Mouse (Mus musculus) telencephalon, adult 2 months (tissue): ENCODE results near the gene Cdh23.

ENCODE experiments used
- DNase-seq: peaks from one replicate; pipeline ENCODE4 v3.0.0-alpha.2; 2011; ENCODE audit warnings: low read depth, low spot score

The Cdh23 gene

DNA sequence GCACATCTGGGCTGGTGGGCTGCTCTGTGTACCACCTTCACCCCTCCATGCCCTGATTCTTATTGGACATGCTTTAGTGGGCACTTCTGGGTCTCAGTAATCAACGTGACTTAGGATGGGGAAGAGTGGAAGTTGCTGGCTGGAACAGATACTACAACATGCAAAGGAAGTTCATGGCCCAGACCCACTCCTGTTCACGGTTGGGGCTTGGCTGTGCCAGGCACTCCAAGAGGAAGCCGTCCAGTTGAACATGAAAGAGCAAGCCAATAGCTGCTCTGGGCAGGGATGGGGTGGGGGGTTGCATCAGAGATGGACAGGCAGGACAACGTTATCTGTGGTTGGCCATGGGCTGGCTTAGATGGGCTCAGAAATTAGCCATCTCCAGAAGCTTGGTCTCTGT lies 328.4 kb downstream of the Cdh23 start:
- DNase-seq: no peak

DNA sequence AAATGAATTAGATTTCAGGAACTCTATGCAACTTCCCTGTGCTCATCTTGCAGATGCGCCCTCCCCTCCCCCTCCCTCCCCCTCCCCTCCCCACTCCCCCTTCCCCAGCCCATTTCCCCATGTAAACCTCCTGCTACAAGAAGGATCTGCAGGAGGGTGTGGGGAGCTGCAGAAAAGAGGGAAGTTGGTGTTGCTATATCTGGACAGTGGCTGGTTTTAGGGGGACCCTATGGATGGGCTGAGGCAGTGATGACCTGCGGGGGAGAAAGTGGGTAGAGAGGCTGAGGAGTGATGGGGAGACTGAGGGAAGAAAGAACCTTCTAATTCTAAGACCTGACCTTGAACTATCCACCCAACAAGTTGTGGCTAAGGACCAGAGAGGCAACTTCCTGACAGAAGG lies 329.1 kb downstream of the Cdh23 start:
- no peak for DNase-seq

DNA sequence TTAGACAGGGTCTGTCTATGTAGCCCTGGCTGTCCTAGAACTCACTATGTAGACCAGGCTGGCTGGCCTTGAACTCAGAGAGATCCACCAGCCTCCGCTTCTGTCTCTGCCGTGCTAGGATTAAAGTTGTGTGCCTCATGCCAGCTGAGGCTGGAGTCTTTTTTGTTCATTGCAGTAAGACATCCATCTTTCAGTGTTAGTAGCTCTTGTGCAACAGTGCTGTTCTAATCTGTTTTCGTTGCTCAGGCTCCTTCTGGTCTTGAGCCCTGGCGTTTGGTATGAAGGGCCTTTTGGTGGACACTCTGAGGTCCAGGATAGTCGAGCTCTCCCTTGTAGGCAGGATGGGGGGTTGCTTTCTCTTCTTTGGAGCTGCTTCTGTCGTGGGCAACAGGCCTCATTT lies 332.9 kb downstream of the Cdh23 start:
- no peak for DNase-seq

DNA sequence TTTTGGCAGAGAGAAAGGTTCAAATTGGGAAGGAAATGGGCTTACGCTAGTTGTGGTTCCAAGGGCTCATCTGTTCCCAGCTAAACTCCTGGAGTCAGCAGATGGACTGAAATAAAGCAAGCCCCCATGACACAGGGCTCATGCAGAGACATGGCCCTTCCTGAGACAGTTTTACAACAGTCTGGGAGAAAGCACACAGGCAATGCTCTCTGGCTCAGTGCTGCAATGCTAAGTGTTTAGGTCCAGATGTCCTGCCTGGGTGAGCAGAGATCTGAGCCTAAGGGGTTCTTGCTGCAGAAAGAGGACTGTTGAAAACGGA lies 334.0 kb downstream of the Cdh23 start:
- DNase-seq: peak; percentile 60

DNA sequence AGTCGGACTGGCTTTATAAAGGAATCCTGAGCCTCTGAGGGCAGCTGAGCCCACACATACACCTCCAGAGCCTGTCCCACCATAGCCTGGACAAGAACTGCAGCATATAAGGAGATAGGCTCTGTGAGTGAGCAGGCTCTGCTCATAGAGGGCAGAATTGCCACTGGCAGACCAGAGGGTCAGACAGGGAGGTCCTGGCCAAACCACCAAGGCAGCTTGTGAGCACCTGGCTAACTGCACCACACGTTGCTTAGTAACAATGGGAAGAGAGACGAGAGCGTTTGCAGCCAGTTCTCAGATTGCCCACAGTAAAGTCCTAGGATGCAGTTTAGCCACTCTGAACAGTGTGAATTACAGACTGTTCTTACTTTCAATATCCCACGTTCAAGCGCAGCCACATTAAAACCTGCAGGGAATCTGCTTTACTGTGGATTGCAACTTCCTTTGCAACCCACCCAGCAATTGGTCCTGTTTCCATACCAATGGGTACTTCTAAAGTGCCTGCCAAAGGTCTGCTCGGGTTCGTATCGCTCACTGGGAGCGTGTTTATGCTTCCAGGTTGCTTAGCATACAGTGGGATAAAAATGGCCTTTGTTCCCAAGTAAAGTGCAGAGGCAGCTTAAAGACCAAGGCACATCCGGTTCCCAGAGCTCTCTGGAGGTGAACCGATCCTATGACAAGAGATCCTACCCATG lies 334.5 kb downstream of the Cdh23 start:
- no peak for DNase-seq

DNA sequence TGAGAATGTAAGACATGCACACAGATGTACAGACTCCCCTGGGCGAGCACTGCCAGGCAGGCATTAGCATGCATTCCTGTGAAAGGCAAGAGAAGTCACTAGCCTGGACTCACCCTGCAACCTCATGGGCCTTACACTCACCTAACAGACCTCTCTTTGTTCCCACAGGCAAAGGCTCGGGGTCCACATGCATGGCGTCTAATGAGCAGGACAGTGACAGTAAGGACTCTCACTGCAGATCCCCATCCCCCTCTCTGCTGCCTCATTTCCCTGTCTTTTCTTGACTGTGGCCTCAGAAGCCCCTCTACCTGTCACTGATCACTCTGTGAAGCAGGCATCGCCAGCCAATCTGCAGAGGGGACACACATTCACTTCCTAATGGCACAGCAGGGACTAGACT lies 337.5 kb downstream of the Cdh23 start:
- DNase-seq: no peak

DNA sequence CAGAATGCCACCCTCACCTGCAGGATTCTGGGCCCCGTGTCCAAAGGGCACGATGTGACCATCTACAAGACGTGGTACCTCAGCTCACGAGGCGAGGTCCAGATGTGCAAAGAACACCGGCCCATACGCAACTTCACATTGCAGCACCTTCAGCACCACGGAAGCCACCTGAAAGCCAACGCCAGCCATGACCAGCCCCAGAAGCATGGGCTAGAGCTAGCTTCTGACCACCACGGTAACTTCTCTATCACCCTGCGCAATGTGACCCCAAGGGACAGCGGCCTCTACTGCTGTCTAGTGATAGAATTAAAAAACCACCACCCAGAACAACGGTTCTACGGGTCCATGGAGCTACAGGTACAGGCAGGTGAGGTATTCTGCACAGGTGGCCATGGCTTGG lies 338.4 kb downstream of the Cdh23 start:
- no peak for DNase-seq

DNA sequence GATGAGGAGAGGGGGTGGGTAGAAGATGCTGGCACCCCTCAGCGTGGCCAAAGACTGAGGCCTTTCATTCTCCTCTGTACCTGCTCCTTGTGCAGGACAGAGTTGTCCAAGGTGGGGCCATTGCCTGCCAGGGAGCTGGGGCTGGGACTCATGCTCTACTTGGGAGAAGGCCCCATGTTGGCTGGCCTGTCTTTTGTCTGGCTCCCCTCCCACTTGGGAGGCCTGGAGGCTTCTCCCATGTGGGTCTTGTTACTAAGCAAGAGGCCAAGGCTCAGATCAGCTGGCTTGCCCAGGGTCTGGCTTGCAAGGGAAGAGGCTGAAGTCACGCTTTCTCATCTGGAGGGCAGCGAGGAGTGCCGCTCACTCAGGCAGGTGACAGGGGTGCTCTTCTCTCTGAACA lies 338.8 kb downstream of the Cdh23 start:
- no peak for DNase-seq

DNA sequence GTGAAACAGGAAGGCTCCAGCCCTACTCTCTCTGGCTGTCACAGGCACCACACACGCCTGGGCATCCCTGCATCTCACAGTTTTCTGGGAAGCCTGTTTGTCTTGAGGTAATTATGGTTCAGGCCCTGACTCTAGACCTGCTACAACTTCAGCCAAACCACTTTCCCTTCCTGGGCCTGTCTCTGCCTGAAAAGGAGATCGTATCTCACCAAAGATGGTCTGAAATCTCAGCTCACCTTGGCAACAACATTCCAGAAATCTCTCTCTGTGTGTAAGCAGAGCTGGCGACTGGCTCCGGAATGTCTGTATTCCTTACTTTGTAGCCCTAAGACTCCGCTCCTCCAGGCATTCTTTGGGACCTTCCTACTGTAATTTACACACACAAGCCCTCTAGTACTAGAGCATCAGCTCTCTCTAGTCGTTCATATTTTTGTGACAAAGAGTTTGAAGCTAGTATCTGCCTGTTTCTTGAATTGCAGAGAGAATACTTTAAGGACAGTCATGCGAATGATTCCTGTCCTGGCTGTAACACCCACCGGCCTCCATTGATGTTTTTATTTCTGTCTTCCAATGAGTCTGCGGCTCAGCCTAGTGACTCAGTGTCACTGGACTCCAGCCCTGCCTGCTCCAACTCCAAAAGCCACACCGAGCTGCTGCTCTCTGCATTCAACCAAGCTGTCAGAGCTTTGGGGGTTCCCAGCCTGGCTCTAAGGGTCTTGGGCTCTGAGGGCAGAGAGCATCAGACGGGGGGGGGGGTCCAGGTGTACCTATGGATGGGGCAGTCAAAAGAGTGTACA lies 341.2 kb downstream of the Cdh23 start:
- no peak for DNase-seq

DNA sequence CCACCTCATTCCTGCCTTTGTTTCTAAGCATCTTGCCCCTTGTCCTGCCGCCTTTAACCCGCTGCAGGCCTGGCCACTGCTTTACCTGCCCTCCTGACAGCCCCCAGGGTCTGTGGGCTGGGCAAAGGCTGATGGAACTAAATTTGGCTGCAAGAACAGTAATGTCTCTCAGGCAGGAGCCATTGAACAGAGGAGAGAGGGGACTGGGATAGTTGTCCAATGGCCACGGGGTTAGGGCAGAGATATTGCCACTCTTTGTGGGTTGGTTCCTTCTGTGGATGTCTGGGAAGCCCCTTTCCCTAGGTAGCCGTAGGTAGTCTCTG lies 342.3 kb downstream of the Cdh23 start:
- no peak for DNase-seq

DNA sequence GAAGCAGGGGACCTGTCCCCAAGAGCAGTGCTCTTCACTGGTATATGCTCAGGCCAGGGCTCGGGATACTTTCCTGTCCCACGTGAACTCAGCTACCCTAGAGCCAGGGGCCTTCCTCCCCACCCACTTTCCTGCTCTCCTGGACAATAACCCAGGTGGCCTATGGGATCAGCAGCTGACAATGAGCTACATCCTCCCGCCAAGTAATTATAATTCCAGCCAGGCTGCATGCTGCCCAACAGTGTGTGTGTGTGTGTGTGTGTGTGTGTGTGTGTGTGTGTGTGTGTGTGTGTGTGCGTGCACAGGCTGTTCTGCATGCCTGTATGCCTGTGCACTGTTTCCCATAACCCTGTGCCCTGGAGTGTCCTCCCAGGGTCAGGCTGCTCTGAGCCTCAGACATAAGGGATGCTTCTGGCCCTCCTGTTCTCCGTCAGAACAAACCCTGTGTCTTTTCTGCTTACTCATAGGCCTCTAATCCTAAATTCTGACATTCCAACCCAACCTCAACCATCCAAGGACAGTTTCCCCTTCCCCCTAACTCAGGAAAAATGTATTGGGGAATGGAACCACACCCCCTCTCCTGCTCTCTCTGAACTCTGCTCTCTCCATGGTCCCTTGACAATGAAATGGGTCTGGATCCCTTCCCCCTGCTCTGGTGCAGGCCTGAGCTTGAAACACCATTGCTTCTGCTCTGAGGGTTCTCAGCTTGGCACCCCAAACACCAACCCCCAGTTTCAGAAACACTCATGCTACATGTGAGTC lies 342.9 kb downstream of the Cdh23 start:
- no peak for DNase-seq

DNA sequence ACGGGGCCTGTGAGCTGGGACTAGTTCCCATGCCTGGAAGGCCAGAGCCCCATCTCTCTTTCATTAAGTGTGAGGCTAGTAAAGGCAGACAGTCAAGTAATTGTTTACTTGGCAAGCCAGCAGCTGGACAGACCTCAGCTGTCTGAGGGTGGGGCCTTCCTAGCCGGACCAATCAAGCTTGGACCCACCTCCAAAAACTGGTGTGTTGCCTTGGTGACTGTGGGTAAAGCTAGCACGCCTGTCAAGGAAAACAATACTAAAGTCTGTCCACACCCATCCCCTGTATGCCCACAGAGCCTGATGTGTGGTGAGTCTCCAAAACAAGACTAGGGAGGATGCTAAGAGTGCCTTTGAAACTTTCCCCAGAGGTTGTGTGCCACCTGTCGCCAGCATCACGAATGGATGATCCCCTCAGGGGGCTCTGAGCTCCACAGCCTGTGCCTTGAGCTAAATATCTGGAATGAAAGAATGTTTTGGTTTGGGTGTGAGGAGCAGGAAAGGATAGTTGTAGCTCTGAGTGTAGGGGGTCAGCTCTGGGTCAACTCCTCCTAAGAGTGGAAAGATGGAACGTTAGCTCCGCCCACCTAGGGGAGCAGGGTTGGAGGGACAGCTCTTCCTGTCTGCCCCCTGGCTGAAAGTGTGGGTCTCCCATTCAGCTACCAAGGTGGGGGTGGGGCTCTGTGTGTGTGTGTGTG lies 344.4 kb downstream of the Cdh23 start:
- DNase-seq: no peak

DNA sequence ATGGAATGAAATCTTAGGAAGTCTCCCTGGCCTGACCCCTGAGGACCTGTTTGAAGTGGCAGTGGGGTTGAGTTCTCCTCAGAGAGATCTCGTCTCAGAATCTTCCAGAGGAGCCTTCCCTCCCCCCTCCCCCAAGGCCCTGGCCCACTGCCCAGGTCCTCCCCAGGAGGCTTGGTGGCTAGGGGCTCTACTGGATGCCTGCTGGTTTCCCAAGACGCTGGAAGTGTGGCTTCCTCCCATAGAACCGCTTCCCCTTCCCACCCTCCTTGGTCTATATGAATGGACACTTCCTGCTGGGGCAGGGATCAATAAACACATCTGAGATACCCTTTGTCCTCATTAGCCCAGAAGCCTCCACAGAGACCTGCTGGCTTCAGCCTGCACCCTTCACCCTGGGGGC lies 345.0 kb downstream of the Cdh23 start:
- DNase-seq: no peak

DNA sequence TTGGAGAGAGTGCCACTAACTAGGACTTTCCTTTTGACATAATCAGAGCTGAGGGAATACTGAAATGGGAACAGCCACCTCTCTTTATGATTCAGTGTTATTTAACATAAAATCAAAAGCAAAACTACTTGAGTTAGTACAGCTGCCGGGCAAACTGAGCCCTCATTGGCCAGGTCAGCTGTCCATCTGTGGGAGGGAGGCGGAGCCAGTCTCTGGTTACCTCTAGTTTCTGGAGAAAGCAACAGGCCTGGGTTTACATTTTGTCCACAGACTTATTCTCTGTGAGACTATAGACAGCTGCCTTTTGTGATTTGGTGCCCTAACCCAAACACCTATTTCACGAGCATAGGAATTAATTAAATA lies 345.5 kb downstream of the Cdh23 start:
- DNase-seq: peak; percentile 32

DNA sequence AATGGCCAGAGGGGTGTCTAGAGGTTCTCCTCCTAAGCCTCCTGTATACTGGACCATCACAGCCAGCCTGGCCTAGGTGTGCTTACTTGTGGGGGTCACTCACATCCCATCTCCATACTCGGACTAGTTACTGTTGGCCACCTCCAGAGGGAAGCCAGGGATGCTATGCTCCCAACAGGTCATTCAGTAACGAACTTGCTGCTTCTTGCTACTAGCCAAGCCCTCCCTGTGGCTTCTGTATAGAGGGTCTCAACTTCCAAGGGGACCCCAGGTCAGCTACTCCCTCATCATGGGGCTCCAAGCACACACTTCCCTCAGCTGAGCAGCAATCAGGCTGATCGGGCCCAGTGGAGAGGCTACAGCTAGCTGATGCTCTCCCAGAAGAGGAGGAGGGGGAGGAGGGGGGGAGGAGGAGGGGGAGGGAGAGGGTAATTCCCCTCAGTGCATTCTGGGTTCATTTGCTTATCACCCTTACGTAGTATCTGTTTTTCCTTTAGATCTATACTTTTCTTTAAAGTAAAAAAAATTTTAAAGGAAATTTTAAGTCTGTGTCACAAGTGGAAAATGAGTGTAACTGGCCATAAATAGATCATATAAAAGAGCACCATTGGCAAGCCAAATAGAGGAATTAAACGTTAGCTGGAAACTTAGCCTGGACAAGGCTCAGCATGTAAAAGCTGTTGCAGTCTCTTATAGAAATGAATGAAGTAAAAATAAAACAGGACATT lies 346.0 kb downstream of the Cdh23 start:
- DNase-seq: no peak

DNA sequence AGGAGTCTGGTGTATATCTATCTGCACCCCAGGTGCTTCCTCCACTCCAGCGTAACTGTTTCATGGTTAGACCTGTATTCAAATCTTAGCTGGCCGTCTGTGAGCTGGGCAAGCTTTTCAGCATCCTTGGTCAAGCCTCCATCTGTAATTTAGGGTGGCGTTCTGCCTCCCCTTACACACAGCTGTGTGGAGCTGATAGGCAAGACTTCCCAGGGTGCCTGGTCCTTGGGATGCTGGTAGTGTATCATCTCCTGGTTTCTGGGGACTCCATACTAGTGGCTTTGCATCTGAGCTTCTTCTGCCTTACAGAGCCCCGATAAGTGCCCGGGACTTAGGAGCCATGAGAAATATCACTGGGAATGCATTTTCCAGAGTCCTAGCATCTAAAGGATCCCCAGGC lies 346.6 kb downstream of the Cdh23 start:
- no peak for DNase-seq

DNA sequence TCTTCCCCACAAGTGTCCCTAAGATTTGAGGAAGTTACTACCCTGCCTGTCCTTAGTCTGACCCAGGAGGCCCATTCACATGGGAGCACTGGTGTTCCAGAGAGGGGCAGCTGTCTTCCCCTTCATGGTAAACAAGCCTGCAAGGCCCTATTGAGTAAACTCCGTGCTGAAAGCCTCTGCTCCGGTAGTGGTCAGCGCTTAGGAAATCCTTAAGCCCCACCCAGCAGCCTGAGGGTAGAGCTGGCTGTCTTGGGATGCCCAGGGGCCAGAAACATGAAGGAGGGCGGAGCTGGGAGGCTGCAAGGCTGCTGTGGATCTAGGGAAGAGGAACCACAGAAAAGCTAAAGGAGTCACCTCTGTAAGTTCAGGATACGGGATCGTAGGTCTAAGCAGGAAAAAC lies 347.2 kb downstream of the Cdh23 start:
- DNase-seq: no peak

DNA sequence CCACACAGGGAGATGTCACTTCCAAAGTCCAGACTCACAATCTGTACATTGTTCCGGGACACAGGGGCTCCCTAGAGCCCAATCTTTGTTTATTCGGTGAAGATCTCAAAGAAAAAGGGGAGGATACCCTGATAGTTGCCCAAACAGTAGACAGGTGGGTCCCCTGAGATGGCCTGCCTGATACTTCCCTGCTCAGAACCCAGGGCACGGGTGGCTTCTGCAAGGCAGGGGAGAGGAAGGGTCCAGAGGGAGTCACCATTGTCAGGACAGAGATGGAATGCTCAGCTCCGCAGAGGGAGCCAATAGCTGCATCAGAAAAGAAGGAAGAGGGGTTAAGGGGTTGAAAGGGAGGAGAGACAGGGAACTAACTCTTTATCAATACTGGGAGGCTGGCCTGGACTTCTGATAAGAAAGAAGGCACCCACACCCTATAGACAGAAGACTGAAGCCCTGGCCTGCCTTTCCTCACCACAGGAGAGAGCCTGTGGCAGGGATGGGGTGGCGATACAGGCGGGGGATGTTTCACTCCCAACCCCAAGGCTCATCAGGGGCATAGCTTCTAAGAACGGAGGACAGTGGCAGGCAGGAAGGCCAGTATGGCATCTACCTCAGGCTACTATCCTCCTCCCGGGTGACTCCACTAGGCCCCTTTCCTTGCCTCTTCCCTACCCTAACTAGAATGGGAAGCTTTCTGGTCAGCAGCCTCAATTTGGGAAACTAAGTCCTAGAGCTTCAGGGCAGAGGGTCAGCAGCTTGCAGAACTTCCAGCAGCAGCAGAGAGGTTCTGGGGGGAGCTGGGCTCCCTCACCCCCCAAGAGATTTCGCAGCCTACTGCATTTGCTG lies 348.3 kb downstream of the Cdh23 start:
- no peak for DNase-seq

DNA sequence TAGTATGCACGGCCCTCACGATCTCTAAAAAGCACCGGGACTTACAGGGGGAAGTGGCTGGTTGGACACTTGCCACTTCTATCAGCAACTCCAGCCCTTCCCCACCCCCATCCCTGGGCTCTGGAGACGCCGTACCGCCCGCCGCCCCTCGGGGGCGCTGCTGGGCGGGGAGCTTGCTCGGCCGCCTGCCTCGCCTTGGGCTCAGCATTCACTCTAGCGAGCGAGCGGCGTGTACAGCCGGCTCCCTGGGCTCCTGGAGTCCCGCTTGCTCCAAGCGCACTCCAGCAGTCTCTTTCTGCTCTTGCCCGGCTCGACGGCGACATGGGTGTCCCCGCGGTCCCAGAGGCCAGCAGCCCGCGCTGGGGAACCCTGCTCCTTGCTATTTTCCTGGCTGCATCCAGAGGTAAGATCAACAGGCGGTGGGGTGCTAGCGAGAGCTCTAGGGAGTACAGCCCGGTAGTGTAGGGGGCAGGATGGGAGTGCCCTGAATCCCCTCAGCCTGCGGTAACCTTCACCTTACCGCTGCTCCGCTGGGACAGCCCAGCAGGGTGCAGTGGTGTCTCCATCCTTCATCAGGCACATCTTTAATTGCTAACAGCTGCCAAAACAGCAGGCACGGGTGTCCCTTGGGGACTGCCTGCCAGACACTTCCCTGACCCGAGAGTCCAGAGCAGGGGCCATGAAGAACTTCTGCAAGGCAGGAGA lies 349.4 kb downstream of the Cdh23 start, which contains the start of gene Vsir:
Gene Vsir, plus strand, starts transcription at position 151 of the 705 bp plus-strand sequence.
- DNase-seq: no peak

DNA sequence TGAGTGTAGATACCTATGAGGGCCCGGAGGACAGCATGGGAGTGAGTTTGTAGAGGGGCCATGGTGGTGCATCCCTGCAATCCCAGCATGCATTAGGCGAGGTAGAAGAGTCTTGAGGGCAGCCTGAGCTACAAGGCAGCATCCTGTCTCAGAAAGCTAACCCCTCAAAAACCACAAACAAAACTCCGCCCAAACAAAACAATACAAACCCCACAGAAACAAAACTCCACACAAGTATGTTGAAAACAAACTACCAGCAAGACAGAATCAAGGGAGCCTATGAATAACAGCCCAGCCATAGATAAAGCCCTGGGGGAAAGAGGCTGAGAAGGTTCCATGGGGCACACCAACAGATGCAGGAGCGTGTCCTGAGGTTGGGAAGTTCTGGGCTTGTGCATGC lies 350.2 kb downstream of the Cdh23 start:
- DNase-seq: no peak
